Mouse (Mus musculus) small intestine, adult 2 months (tissue): ENCODE results near the gene Rnf126. TPM values are rescaled to one million over a fixed set of nuclear protein-coding genes. Genes with fewer than 3 reads are reported as not detected.

Experiments used
- H3K27ac ChIP-seq: fragments of 200-500 bp; 2 replicates; pipeline ENCODE4 v1.5.1; 2012; ENCODE audit warnings: low read depth, low read length, control low read depth, inconsistent platforms; ENCODE audit not compliant: insufficient read depth
- H3K27me3 ChIP-seq: fragments of 200-500 bp; 2 replicates; pipeline ENCODE4 v1.6.1; 2012; ENCODE audit warnings: mild to moderate bottlenecking, moderate library complexity, low read length, inconsistent platforms; ENCODE audit not compliant: control insufficient read depth, insufficient read depth
- H3K36me3 ChIP-seq: fragments of 200-500 bp; 2 replicates; pipeline ENCODE4 v1.6.1; 2012; ENCODE audit warnings: mild to moderate bottlenecking, low read length, control low read depth, inconsistent platforms; ENCODE audit not compliant: control insufficient read depth, insufficient read depth
- H3K4me1 ChIP-seq: fragments of 200-500 bp; 2 replicates; pipeline ENCODE4 v1.6.1; 2012; ENCODE audit warnings: low read length, inconsistent platforms, mixed read lengths; ENCODE audit not compliant: control insufficient read depth, insufficient read depth, insufficient read length
- H3K4me3 ChIP-seq: fragments of 200-500 bp; 2 replicates; pipeline ENCODE4 v1.5.1; 2012; ENCODE audit warnings: low read depth, mild to moderate bottlenecking, control low read depth, inconsistent platforms, low read length, moderate library complexity
- CTCF ChIP-seq: fragments of 200-500 bp; IDR thresholded peaks from 2 replicates; pipeline ENCODE4 v1.5.1; 2012; ENCODE audit warnings: low read depth, mild to moderate bottlenecking, control low read depth, inconsistent platforms, low read length, moderate library complexity, mixed read lengths; ENCODE audit not compliant: insufficient replicate concordance, insufficient read length; ENCODE audit errors: extremely low read depth
- POLR2A ChIP-seq: fragments of 200-500 bp; IDR thresholded peaks from 2 replicates; pipeline ENCODE4 v1.6.1; 2012; ENCODE audit warnings: low read depth, mild to moderate bottlenecking, control low read depth, inconsistent platforms, low read length, moderate library complexity
- WGBS: fragments of 180-500 bp; shearing (Covaris S2); methylation state at CpG from one replicate; pipeline ENCODE4 v1.1.7; 2018; 5-methylcytosine and 5-hydroxymethylcytosine counted together
- polyA plus RNA-seq: library from polyadenylated mRNA; depleted of rRNA; stranded (reverse); fragments of >200 nt; gene quantifications from 2 replicates; pipeline ENCODE4 v1.2.3, GENCODE M21; 2012

Rnf126 gene
- polyA plus RNA-seq, 1 experiment = 222 TPM

DNA sequence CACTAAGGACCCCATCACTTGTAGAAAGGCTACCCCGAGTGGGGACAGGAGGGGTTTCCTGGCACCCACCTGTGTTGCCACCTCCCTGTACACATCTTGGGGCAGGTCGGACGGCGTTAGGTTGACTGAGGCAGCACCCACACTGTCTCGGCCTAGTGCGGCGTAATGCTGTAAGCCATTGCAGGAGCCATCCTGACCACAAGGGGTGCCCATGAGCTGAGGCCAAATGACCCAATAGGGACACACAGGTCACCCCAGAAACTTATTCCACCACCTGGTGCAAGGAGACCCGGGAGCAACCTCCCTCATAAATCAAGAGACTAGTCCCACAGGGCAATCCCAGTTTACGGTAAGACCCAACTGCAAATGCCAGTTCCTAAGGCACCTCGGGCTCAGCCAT lies 28.5 kb downstream of the Rnf126 start:
- Histone ChIP-seq H3K27me3 (no peaks in the 10 kb centered on the region), H3K4me3 (no peak overlapping the region), H3K27ac (no peak overlapping the region), H3K36me3 (peaks cover 74% of the 10 kb centered on the region), H3K4me1 (peaks cover 13% of the 10 kb centered on the region)
- WGBS = 93% methylated on average over 10 of the region's 10 CpGs
- TF ChIP-seq POLR2A (no peak), CTCF (peak; percentile 40; the same call in 1 of the 2 replicates)

DNA sequence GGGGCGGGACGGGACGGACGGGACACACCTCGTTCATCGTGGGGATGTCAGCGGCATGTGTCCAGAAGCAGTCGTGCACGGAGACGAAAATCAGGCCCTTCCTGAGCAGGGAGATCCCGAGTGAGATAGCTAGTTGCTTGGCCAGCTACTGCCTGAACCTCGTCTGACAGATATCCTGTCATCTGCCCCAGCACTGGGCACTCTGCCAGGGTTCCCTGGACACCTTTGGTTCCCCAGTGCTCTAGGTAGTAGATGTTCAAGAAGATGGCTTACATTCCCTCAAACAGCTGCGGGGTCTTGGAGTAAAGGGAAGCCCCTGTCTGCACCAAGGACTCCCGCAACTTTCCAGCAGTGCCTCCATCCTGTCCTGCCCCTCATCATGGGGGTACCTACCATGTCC lies 30.0 kb downstream of the Rnf126 start:
- Histone ChIP-seq H3K4me1 (peaks cover 13% of the 10 kb centered on the region), H3K27me3 (no peaks in the 10 kb centered on the region), H3K36me3 (peaks cover 63% of the 10 kb centered on the region), H3K27ac (no peak overlapping the region), H3K4me3 (no peak overlapping the region)
- WGBS = 92% methylated on average over 14 of the region's 14 CpGs
- TF ChIP-seq CTCF (no peak), POLR2A (no peak)

DNA sequence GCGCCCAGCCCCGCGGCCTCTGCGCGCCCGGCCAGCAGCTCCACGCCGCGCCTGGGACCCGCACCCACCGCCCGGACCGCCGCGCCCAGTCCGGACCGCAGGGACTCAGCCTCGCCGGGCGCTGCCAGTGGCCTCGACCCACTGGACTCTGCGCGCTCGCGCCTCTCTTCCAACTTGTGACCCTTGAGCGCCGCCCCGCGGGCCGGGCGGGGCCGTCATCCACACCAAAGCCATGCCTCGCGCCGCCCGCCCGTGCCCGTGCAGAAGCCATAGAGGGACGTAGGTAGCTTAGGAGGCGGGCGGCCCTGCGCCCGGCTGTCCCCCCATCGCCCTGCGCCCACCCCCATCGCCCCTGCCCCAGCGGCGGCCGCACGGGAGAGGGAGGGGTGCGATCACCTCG lies 31.4 kb downstream of the Rnf126 start:
- no peak overlapping the region for H3K27ac ChIP-seq
- TF ChIP-seq CTCF (no peak), POLR2A (no peak)
- no peak overlapping the region for H3K4me3 ChIP-seq
- peaks cover 52% of the 10 kb centered on the region for H3K36me3 ChIP-seq
- WGBS = 81% methylated on average over 51 of the region's 52 CpGs
- H3K4me1 ChIP-seq = peaks cover 13% of the 10 kb centered on the region
- no peaks in the 10 kb centered on the region for H3K27me3 ChIP-seq

DNA sequence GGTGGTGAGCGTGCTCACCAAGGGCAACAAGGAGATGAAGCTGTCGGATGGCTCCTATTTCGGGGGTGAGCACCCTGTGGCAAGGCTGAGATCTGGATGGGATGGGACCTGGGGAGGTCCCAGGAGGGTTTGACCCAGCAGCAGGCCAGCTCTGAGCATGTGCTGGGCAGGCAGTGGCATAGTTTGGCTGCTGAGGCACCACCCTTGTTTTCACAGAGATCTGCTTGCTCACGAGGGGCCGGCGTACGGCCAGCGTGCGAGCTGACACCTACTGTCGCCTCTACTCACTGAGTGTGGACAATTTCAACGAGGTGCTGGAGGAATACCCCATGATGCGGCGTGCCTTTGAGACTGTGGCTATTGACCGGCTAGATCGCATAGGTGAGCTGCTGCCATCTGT lies 32.9 kb downstream of the Rnf126 start:
- WGBS = 94% methylated on average over 15 of the region's 15 CpGs
- Histone ChIP-seq H3K36me3 (peaks cover 37% of the 10 kb centered on the region), H3K4me1 (peaks cover 13% of the 10 kb centered on the region), H3K4me3 (no peak overlapping the region), H3K27me3 (no peaks in the 10 kb centered on the region), H3K27ac (no peak overlapping the region)
- TF ChIP-seq POLR2A (no peak), CTCF (no peak)

DNA sequence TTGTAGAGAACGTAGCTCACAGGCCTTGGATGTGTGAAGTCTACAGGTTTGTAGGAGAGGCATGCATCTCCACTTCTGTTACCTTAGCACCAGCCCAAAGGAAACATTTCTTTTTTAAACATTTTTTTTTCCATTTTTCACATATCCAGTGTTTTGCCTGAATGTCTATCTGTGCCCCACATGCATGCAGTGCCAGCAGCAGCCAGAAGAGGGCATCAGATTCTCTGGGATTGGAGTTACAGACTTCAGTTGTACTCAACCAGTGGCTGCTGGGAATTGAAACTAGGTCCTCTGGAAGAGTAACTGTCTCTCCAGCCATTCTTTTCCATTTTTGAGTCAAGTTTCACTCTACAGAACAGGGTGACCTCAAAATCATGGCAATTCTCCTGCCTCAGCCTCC lies 34.3 kb downstream of the Rnf126 start:
- no peak for TF ChIP-seq POLR2A
- TF ChIP-seq CTCF = peak; percentile 64; the same call in 1 of the 2 replicates
- Histone ChIP-seq H3K4me1 (peaks cover 6% of the 10 kb centered on the region), H3K36me3 (peaks cover 25% of the 10 kb centered on the region), H3K27ac (no peak overlapping the region), H3K4me3 (no peak overlapping the region), H3K27me3 (no peaks in the 10 kb centered on the region)
- WGBS = 93% methylated on average over 1 of the region's 1 CpGs

DNA sequence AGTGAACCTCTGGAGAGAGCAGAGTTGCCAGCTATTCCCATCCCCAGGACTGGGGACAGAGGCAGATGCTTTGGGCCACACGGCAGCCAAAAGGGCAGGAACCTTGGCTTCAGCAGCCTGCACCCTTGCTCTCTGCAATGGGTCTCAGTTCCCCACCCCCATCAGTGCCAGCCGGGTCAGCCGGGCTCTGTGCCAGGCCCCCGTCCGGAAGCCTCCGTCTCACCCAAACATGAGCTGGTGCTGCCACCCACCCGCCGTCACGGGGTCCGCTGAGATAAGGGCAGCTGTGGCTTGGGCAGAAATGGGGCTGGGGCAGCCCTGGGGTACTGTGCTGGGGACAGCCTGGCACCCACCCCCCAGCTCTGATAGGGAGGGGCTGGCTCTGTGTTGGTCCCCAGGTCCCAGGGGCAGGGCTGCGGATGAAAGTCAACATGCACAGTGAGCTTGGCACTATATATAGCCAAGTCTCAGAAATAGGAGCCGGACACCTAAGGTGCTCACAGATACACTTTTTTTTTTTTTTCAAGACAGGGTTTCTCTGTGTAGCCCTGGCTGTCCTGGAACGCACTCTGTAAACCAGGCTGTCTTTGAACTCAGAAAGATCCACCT lies 37.3 kb downstream of the Rnf126 start:
- Histone ChIP-seq H3K4me1 (no peaks in the 10 kb centered on the region), H3K27ac (no peak overlapping the region), H3K4me3 (no peak overlapping the region), H3K36me3 (peaks cover 3% of the 10 kb centered on the region; the same call in 1 of the 2 replicates), H3K27me3 (no peaks in the 10 kb centered on the region)
- 59% methylated on average over 13 of the region's 13 CpGs for WGBS
- TF ChIP-seq CTCF (no peak), POLR2A (no peak)

DNA sequence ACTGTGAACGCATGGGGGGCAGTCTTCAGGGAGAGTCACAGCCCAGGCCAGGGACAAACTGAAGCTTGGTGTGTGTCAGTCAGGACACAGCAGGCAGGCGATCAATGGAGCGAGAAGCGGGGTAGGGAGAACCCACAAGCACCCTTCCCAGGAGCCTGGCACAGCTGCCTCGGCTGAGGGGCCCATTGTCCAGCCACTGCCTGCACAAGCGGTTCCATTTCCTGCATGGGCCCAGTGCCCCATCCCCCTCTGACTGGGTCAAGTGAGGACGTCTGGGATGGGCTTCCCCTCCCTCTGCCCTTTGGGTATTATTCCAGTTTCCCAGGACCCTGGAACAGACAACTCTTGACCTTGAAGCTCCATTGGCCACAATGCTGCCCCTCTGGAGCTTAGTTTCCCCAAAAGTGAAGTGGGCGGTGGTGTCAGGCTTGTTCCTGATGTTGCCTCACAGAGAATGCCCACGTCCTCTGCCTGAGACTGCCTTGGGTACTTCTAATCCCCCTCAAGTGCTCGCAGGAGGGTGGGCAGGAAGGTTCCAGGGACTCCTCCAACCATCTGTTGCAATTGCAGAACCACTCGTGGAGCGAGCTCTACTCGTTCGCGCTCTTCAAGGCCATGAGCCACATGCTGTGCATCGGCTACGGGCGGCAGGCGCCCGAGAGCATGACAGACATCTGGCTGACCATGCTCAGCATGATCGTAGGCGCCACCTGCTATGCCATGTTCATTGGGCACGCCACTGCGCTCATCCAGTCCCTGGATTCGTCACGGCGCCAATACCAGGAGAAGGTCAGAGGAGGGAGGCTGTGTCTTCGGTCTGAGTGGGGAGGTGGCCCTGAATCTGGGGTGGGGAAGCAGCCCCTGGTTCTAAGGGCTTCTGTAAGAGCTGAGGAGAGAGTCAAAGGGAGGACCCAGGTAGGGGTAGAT lies 38.2 kb downstream of the Rnf126 start:
- TF ChIP-seq CTCF = no peak
- TF ChIP-seq POLR2A = no peak
- Histone ChIP-seq H3K27me3 (no peaks in the 10 kb centered on the region), H3K4me3 (no peak overlapping the region), H3K27ac (no peak overlapping the region), H3K36me3 (no peaks in the 10 kb centered on the region), H3K4me1 (no peaks in the 10 kb centered on the region)
- WGBS = 68% methylated on average over 28 of the region's 28 CpGs
